Mouse (Mus musculus) embryonic facial prominence, embryonic 11.5 days (tissue): Measurements from ENCODE around the gene 2900026A02Rik. TPM values are rescaled to one million over a fixed set of nuclear protein-coding genes. Genes with fewer than 3 reads are reported as not detected.

ENCODE experiments used
- ATAC-seq: fragments of 200-750 bp; cut with Nextera tagmentation; replicated peaks from 2 replicates; pipeline ENCODE4 v1.8.0; 2017; ENCODE audit warnings: low read depth; ENCODE audit not compliant: insufficient number of reproducible peaks, low FRiP score, low TSS enrichment
- DNase-seq: peaks from one replicate; pipeline ENCODE4 v3.0.0-alpha.2; 2015; ENCODE audit warnings: low spot score
- H3K27ac ChIP-seq: fragments of 300-500 bp; sonication (generic); replicated peaks from 2 replicates; pipeline ENCODE4 v1.5.1; 2014; ENCODE audit warnings: mild to moderate bottlenecking, low read depth, low read length, control low read depth
- H3K27me3 ChIP-seq: fragments of 300-500 bp; sonication (generic); 2 replicates; pipeline ENCODE4 v1.6.1; 2014; ENCODE audit warnings: mild to moderate bottlenecking, low read length, moderate library complexity, mixed read lengths; ENCODE audit not compliant: control insufficient read depth, insufficient read depth
- H3K36me3 ChIP-seq: fragments of 300-500 bp; sonication (generic); replicated peaks from 2 replicates; pipeline ENCODE4 v1.6.1; 2014; ENCODE audit warnings: low read depth, mild to moderate bottlenecking, low read length, moderate library complexity, mixed read lengths; ENCODE audit not compliant: control insufficient read depth, insufficient read depth
- H3K4me1 ChIP-seq: fragments of 300-500 bp; sonication (generic); 2 replicates; pipeline ENCODE4 v1.6.1; 2014; ENCODE audit warnings: low read length, mixed read lengths; ENCODE audit not compliant: control insufficient read depth, insufficient read depth
- H3K4me2 ChIP-seq: fragments of 300-500 bp; sonication (generic); 2 replicates; pipeline ENCODE4 v1.6.1; 2014; ENCODE audit warnings: low read depth, mild to moderate bottlenecking, control low read depth, low read length, moderate library complexity
- H3K4me3 ChIP-seq: fragments of 300-500 bp; sonication (generic); 2 replicates; pipeline ENCODE4 v1.5.1; 2014; ENCODE audit warnings: low read depth, low read length, control low read depth
- H3K9ac ChIP-seq: fragments of 300-500 bp; sonication (generic); replicated peaks from 2 replicates; pipeline ENCODE4 v1.6.1; 2014; ENCODE audit warnings: mild to moderate bottlenecking, control low read depth, low read length
- H3K9me3 ChIP-seq: fragments of 300-500 bp; sonication (generic); replicated peaks from 2 replicates; pipeline ENCODE4 v1.6.1; 2016; ENCODE audit warnings: mild to moderate bottlenecking, low read length, inconsistent platforms, mixed read lengths; ENCODE audit not compliant: control insufficient read depth
- WGBS: fragments of 180-500 bp; shearing (Covaris S2); extraction: QIAGEN DNeasy Blood & Tissue Kit; methylation state at CpG from one replicate; pipeline ENCODE4 v1.1.7; 2014; 5-methylcytosine and 5-hydroxymethylcytosine counted together
- polyA plus RNA-seq: library from polyadenylated mRNA; unstranded; fragments of >200 nt; fragmentation: Nextera tagmentation; extraction: Ambion mirVana; gene quantifications from 2 replicates; pipeline ENCODE4 v1.2.1, GENCODE M21; 2014

Gene 2900026A02Rik
- polyA plus RNA-seq, 1 experiment from 2014 or later = 1.4 TPM

DNA sequence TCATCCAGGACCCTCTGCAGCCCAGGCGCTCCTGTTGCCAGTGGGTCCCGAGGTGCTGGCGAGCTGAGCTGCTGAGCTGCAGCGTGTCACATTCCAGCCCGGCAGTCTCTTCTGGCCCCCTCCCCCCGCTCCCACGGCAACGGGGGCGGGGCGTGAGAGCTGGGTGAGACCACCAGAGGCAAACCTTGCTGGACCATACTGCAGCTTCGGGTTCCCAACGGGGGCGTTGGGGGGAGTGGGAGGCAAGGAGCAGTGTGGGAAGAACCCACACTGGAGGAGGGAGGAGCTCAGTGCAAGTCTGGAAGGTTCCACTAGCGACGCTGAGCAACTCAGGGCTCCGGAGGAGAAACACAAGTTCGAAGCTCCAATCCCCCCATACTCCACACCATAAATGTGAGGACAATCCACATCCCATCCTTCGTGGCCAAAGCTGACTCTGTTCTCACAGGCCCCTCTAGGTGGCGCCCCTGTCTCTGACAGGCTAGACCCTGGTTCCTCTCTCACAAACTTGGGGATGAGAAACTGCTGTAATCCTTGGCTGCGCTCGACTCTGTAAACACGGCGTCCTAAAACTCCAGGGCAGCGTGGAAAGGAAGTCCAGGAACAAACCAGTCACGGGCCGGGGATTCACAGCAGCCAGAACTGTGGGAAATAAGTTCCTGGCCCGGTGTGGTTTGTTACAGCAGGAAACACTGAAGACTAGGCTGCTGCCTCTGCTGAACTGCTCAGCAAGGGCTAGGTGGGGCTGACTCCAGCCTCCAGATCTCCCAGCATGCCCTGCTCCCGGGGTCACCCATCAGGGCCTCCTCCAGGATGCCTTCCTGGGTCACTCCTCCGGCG, 41.0 kb downstream of the 2900026A02Rik start:
- Histone ChIP-seq H3K27me3 (no peaks in the 10 kb centered on the region), H3K4me3 (peak overlapping the region; percentile 14), H3K27ac (peak overlapping the region; percentile 72), H3K36me3 (no peaks in the 10 kb centered on the region), H3K4me2 (peak overlapping the region; percentile 43), H3K4me1 (no peaks in the 10 kb centered on the region; the same call in 1 of the 2 replicates), H3K9me3 (no peaks in the 10 kb centered on the region), H3K9ac (peak overlapping the region; percentile 59)
- ATAC-seq (peak; percentile 68), DNase-seq (peak; percentile 95)
- 2% methylated on average over 26 of the region's 30 CpGs for WGBS

DNA sequence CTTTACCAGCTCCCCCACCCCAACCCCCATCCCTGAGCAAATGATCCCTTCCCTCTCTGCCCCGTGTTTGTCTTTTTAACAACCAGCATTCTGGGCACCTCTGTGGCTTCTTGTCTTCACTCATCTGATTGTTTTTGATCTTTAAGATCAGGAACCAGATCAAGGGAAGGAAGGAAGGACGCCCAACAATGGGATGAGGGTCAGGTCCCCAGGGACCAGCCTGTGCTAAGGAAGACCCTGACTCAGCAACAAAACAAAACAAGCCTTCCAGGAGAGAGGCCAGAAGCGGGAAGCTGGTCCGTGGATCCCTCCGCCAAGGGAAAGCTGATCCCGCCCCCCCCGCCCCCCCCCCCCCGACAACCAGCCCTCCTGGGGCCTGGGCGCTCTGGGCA, 41.6 kb downstream of the 2900026A02Rik start:
- H3K27ac ChIP-seq = peak overlapping the region; percentile 72; the same call in 1 of the 2 replicates
- H3K36me3 ChIP-seq = no peaks in the 10 kb centered on the region
- no peaks in the 10 kb centered on the region for H3K27me3 ChIP-seq
- peak overlapping the region; percentile 59 for H3K9ac ChIP-seq
- DNase-seq (peak; percentile 58), ATAC-seq (no peak)
- WGBS = 0% methylated on average over 7 of the region's 9 CpGs
- no peaks in the 10 kb centered on the region for H3K9me3 ChIP-seq
- no peaks in the 10 kb centered on the region; the same call in 1 of the 2 replicates for H3K4me1 ChIP-seq
- peak overlapping the region; percentile 14; the same call in 1 of the 2 replicates for H3K4me3 ChIP-seq
- H3K4me2 ChIP-seq = peak overlapping the region; percentile 43

DNA sequence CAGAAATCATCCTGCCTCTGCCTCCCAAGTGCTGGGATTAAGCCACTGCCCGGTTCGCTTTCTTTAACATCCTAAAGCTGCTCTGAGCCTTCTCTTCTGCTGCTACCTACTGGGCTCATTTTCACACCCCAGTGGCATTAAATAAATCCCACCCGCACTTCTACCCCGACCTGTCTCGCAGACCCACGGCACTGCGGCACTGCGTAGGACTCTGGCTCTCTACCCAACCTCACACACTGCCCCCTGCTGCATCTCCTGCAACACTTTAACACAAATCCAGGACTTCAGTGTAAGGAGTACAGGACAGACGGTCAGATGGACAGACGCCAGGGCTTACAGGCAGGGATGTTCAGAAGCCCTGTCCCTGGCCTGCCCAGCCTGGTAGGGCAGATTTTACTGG, 45.1 kb downstream of the 2900026A02Rik start:
- Histone ChIP-seq H3K27me3 (no peaks in the 10 kb centered on the region), H3K36me3 (no peaks in the 10 kb centered on the region), H3K9me3 (no peaks in the 10 kb centered on the region), H3K4me3 (no peak overlapping the region), H3K9ac (no peak overlapping the region), H3K4me2 (no peak overlapping the region), H3K4me1 (no peaks in the 10 kb centered on the region; the same call in 1 of the 2 replicates), H3K27ac (no peak overlapping the region)
- no peak for ATAC-seq
- DNase-seq = no peak
- 89% methylated on average over 10 of the region's 10 CpGs for WGBS

DNA sequence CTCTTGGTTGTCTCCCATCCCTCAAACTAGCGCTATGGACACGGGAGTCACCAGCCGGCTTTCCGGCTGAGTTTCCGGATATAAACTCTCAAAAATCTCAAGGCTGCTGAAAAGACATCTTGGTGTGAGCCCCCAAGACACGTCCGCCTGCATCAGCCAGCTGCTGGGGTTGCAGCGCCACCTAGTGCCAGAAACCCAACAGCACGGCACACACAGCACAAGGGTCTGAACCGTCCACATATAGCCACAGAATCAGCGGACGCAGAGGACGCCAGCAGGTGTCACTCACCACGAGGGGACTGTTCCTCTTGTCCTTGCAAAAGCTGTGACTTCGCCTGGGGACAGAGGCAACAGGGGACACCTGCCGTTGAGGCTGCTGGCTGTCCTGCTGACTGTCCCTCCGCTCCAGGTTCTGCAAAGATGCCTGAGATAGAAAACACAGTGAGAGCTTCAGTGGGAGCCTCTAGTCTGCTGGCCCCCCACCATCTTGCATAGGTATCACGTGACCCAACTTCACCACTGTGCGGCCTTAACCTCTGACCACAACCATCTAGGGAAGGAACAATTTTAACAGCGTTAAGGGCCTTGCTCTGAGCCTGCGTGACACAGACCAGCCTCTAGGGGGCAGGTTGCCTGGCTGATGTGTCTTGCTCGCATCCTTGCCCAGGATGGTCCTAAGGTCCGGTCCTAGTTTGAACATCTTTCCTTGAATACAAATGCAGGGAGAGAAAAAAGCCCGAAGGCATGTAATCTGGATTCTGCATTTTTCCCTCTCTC, 45.9 kb downstream of the 2900026A02Rik start:
- peak; percentile 66 for DNase-seq

DNA sequence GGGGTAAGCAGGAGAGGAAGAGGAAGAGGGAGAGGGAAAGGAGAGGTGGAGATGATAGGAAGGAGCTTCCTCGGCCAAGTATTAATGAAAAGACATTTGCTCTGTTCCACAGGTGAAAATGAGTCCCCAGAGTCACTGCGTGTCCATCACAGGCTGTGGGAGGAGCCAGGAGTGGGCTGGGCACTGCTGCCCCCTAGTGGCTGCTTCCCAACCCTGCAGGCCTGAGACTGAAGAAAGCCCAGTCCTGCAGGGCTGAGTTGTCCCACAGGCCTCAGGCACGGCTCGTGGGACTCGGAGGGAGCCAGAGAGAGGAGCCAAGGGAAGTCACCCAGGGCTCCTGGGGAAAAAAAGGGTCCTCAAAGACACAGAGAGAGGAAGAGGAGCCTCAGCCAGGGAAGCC, 47.7 kb downstream of the 2900026A02Rik start:
- no peak overlapping the region for H3K27ac ChIP-seq
- 28% methylated on average over 5 of the region's 5 CpGs for WGBS
- DNase-seq (peak; percentile 74), ATAC-seq (no peak)
- no peaks in the 10 kb centered on the region for H3K4me1 ChIP-seq
- H3K36me3 ChIP-seq = no peaks in the 10 kb centered on the region
- H3K9me3 ChIP-seq = no peaks in the 10 kb centered on the region
- H3K4me3 ChIP-seq = no peak overlapping the region
- no peaks in the 10 kb centered on the region for H3K27me3 ChIP-seq
- H3K9ac ChIP-seq = 0 out of 2 replicates have a peak overlapping the region, but pooled peaks have one; percentile 1
- H3K4me2 ChIP-seq = no peak overlapping the region

More for the DNA sequence above, 45.9 kb downstream of the 2900026A02Rik start:
- Histone ChIP-seq H3K9ac (no peak overlapping the region), H3K27ac (no peak overlapping the region), H3K4me3 (no peak overlapping the region), H3K4me1 (no peaks in the 10 kb centered on the region; the same call in 1 of the 2 replicates), H3K36me3 (no peaks in the 10 kb centered on the region), H3K9me3 (no peaks in the 10 kb centered on the region), H3K27me3 (no peaks in the 10 kb centered on the region), H3K4me2 (no peak overlapping the region)
- no peak for ATAC-seq
- whole genome bisulfite sequencing = 34% methylated on average over 24 of the region's 24 CpGs

DNA sequence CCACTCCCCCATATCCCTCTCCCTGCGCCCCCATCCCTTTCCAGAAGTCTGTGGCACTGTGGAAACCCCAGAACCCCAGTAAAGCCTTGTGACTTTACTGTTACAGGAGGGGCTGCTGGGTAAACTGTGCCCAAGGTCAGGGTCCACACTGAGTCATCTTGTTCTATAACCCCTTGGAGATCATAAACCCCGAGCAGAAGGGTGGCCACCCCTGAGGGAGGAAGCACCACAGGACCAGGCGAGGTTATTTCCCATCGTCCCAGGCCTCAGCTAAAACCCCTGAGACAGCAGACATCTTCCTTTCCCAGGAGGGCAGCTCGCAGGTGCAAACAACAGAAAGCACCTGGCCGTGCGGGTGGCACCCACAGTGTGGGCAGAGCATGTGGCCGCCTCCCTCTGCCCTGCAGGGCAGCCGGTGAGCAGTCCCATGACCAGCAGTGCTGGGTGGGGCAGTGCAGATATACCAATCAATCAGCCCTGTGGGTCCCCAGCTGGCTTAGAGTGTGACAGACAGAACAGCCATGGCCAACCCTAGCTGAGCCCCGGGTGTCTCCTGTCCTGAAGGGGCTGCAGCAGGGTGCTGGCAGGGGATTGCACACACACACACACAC, 49.0 kb downstream of the 2900026A02Rik start:
- 84% methylated on average over 10 of the region's 10 CpGs for WGBS
- no peak overlapping the region for H3K4me2 ChIP-seq
- no peak overlapping the region for H3K4me3 ChIP-seq
- H3K36me3 ChIP-seq = no peaks in the 10 kb centered on the region
- ATAC-seq (no peak), DNase-seq (no peak)
- no peak overlapping the region for H3K9ac ChIP-seq
- no peaks in the 10 kb centered on the region for H3K27me3 ChIP-seq
- no peaks in the 10 kb centered on the region for H3K4me1 ChIP-seq
- no peaks in the 10 kb centered on the region for H3K9me3 ChIP-seq
- no peak overlapping the region for H3K27ac ChIP-seq

DNA sequence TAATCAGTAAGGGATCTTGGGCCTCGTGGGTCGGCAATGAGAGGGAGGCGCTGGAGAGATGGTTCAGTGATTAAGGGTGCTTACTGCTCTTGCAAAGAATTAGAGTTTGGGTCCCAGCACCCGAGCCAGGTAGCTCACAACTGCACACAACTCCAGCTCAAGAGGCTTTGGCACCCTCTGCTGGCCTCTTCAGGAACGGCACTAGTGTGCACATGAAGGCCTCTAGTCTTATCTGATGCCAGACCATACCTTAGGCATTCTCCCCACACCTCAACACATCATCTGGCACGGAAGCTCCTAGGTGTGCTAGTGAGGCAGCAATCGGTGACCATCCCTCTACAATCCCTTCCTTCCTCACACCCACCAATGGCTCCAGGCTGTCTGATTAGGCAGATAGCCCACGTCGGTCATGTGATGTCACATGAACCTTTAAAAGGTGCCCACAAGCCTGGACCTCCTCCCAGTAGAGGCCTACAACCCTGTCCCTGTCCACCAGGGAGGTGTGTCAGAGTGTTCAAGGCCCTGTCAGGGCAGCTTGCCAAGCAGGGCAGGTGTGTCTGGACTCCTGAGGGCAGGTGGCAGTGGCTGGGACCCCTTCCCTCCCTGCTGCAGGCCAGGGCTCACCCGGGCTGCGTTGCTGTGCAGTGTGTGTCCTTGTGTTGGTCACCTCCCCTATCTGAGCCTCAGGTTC, 50.8 kb downstream of the 2900026A02Rik start:
- no peaks in the 10 kb centered on the region for H3K36me3 ChIP-seq
- H3K27ac ChIP-seq = no peak overlapping the region
- WGBS = 84% methylated on average over 11 of the region's 11 CpGs
- no peaks in the 10 kb centered on the region for H3K27me3 ChIP-seq
- ATAC-seq = no peak
- no peak overlapping the region for H3K4me3 ChIP-seq
- no peak overlapping the region for H3K9ac ChIP-seq
- H3K4me1 ChIP-seq = no peaks in the 10 kb centered on the region
- no peak for DNase-seq
- no peak overlapping the region for H3K4me2 ChIP-seq
- H3K9me3 ChIP-seq = no peaks in the 10 kb centered on the region
